Mouse (Mus musculus) heart, embryonic 14.5 days (tissue): ENCODE data around the gene Clp1. TPM values are rescaled to one million over a fixed set of nuclear protein-coding genes. Genes with fewer than 3 reads are reported as not detected.
A peak's percentile ranks its signal among the peaks of the same experiment; 100 is the strongest.

Experiments used
- ATAC-seq: fragments of 200-750 bp; cut with Nextera tagmentation; 2 replicates; pipeline ENCODE4 v1.8.0; 2017; ENCODE audit warnings: low read depth, moderate TSS enrichment; ENCODE audit not compliant: insufficient number of reproducible peaks, insufficient read depth, low FRiP score
- H3K27ac ChIP-seq, 2 experiments: fragments of 200-500 bp in 1 of 2; fragments of 300-500 bp in 1 of 2; sonication (generic) in 1 of 2; replicated peaks in 1 of 2; 2 replicates each; pipeline ENCODE4 v1.5.1; 2012 to 2014; ENCODE audit warnings: low read depth in 2 of 2, low read length in 2 of 2, control low read depth in 1 of 2, mild to moderate bottlenecking in 1 of 2, mixed read lengths in 1 of 2; ENCODE audit not compliant: control insufficient read depth in 1 of 2, insufficient read depth in 1 of 2
- H3K27me3 ChIP-seq: fragments of 300-500 bp; sonication (generic); 2 replicates; pipeline ENCODE4 v1.6.1; 2014; ENCODE audit warnings: mild to moderate bottlenecking, low read length, control low read depth; ENCODE audit not compliant: control insufficient read depth, insufficient read depth
- H3K36me3 ChIP-seq: fragments of 300-500 bp; sonication (generic); 2 replicates; pipeline ENCODE4 v1.6.1; 2014; ENCODE audit warnings: mild to moderate bottlenecking, control low read depth, low read length, mixed read lengths; ENCODE audit not compliant: control insufficient read depth, insufficient read depth
- H3K4me1 ChIP-seq, 2 experiments: fragments of 200-500 bp in 1 of 2; fragments of 300-500 bp in 1 of 2; sonication (generic) in 1 of 2; 2 replicates each; pipeline ENCODE4 v1.6.1; 2012 to 2014; ENCODE audit warnings: low read length in 2 of 2, control low read depth in 1 of 2, mixed read lengths in 1 of 2; ENCODE audit not compliant: control insufficient read depth in 2 of 2, insufficient read depth in 2 of 2
- H3K4me2 ChIP-seq: fragments of 300-500 bp; sonication (generic); 2 replicates; pipeline ENCODE4 v1.6.1; 2014; ENCODE audit warnings: mild to moderate bottlenecking, low read length
- H3K4me3 ChIP-seq, 2 experiments: fragments of 200-500 bp in 1 of 2; fragments of 300-500 bp in 1 of 2; sonication (generic) in 1 of 2; 2 replicates each; pipeline ENCODE4 v1.5.1; 2012 to 2014; ENCODE audit warnings: low read length in 2 of 2, mild to moderate bottlenecking in 2 of 2, control low read depth in 1 of 2, low read depth in 1 of 2, moderate library complexity in 1 of 2; ENCODE audit not compliant: control insufficient read depth in 1 of 2, insufficient read depth in 1 of 2
- H3K9ac ChIP-seq: fragments of 300-500 bp; sonication (generic); 2 replicates; pipeline ENCODE4 v1.6.1; 2014; ENCODE audit warnings: mild to moderate bottlenecking, low read length
- H3K9me3 ChIP-seq: fragments of 300-500 bp; sonication (generic); 2 replicates; pipeline ENCODE4 v1.6.1; 2016; ENCODE audit warnings: low read length, control low read depth; ENCODE audit not compliant: control insufficient read depth
- WGBS: fragments of 180-500 bp; shearing (Covaris S2); extraction: QIAGEN DNeasy Blood & Tissue Kit; methylation state at CpG from one replicate; pipeline ENCODE4 v1.1.7; 2014; 5-methylcytosine and 5-hydroxymethylcytosine counted together
- polyA plus RNA-seq: library from polyadenylated mRNA; unstranded; fragments of >200 nt; fragmentation: Nextera tagmentation; extraction: Ambion mirVana; gene quantifications from 2 replicates; pipeline ENCODE4 v1.2.1, GENCODE M21; 2014

The Clp1 gene
- 14.3 and 16.9 TPM in 2 replicates for polyA plus RNA-seq

DNA sequence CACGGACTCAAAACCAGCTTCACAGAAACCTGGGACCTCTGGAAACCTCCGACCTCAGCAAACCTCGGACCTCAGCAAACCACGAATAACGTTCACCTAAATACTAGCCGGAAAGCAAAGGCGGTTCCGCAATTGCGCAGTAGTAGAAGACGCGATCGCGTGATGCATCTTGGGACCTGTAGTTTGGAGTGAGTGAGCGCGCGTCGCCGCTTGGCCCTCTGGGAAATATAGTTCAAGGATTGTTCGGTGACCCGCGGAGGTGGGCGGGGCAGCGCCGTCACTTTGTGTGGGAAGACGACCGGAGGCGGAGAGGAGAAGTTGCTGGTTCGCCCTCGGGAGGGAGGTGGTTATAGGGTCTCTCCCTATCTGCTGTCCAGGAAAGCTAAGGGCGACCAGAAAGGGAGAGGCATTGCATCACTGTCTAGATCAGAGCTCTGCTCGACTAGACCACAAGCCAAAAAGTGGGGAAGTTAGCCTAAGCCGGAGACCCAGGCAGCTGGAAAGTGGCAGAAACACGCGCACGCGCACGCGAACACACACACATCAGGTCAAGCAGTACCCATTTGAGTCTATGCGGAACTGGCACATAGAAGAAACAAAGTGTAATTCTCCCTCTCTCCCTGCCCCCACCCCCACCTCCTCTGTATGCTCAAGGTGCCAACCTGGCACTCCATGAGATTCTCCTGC lies at the start of gene Clp1:
Gene Clp1, minus strand, starts transcription at position 179 of the 687 bp plus-strand sequence.
- Histone ChIP-seq H3K27me3 (no peaks in the 10 kb centered on the region), H3K4me1 (peaks cover 2 to 17% of the 10 kb centered on the region in 2 experiments; a peak in 3 of 4 replicates), H3K9ac (peak within 1 kb of the TSS; percentile 81), H3K27ac (peak within 1 kb of the TSS; percentile 86 to 90), H3K36me3 (peaks cover 32% of the 10 kb centered on the region), H3K9me3 (no peaks in the 10 kb centered on the region), H3K4me3 (peak within 1 kb of the TSS; percentile 66 to 71), H3K4me2 (peak within 1 kb of the TSS; percentile 96)
- peak; percentile 96 for ATAC-seq
- WGBS: under 1% methylated on average over 39 of the region's 39 CpGs

DNA sequence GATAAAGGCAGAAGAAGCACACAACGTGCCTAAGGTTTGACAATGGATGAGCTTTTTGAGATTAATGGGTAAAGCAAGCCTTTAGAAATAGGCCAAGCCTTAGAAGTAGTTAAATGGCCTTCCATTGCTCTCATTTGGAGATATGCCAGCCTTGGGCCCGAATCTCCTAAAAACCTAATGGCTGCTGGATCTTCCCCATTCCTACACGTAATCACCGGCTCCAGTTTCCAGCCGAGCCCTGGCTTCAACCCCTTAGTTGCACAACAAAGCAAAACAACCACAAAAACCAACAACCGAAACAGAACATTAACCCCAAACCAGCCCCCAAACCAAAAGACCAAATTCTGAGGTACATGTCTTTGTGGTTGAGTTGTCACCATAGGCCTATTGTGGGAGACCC lies 48.5 kb upstream of the Clp1 start:
- Histone ChIP-seq H3K27me3 (no peaks in the 10 kb centered on the region), H3K36me3 (no peaks in the 10 kb centered on the region), H3K4me1 (peaks cover 0 to 7% of the 10 kb centered on the region in 2 experiments; a peak in 2 of 4 replicates), H3K9ac (no peak overlapping the region), H3K27ac (0 out of 4 replicates have a peak overlapping the region, but pooled peaks of 1 of the 2 experiments have one; percentile 37), H3K4me2 (no peak overlapping the region), H3K9me3 (no peaks in the 10 kb centered on the region), H3K4me3 (no peak overlapping the region)
- ATAC-seq: no peak
- 85% methylated on average over 6 of the region's 6 CpGs for WGBS

DNA sequence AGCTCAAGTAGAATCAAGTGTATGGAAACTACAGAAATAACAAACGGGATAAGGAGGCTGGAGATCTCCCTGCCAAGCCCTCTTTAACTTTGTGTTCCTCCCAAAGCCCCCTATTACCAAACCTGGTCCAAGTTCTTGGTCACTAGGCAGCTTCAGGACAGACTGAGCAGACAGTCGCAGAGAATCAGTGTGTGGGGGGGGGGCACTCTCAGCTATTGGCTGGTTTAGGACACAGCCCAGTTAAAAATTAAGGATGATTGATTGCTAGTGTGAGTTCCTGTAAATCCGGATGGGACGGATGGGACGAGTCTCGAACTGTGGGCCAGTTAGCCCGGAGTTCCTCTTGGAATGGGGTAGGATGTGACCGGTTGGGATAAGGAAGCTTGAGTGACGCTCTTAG lies 48.1 kb upstream of the Clp1 start, which contains the start of gene Serping1:
Gene Serping1, minus strand, starts transcription at position 204 of the 400 bp plus-strand sequence.
- peaks cover 0 to 7% of the 10 kb centered on the region in 2 experiments; a peak in 2 of 4 replicates for H3K4me1 ChIP-seq
- H3K9me3 ChIP-seq: no peaks in the 10 kb centered on the region
- H3K36me3 ChIP-seq: no peaks in the 10 kb centered on the region
- peak within 1 kb of the TSS; percentile 31 to 40 for H3K4me3 ChIP-seq
- no peak for ATAC-seq
- H3K4me2 ChIP-seq: peak within 1 kb of the TSS; percentile 61
- peak within 1 kb of the TSS in 1 of 2 experiments; percentile 37; a peak in 1 of 4 replicates for H3K27ac ChIP-seq
- no peaks in the 10 kb centered on the region for H3K27me3 ChIP-seq
- WGBS: 72% methylated on average over 9 of the region's 9 CpGs
- peak within 1 kb of the TSS; percentile 65 for H3K9ac ChIP-seq

GRCm38 (mm10) chr2:84774751-84775150 lies 47.6 kb upstream of the Clp1 start:
- Histone ChIP-seq H3K9me3 (no peaks in the 10 kb centered on the region), H3K36me3 (no peaks in the 10 kb centered on the region), H3K27ac (peak overlapping the region in 1 of 2 experiments; percentile 37; a peak in 1 of 4 replicates), H3K27me3 (no peaks in the 10 kb centered on the region), H3K4me1 (peaks cover 0 to 7% of the 10 kb centered on the region in 2 experiments; a peak in 2 of 4 replicates), H3K4me3 (peak overlapping the region; percentile 31 to 40), H3K4me2 (peak overlapping the region; percentile 61), H3K9ac (peak overlapping the region; percentile 65)
- WGBS: 5% methylated on average over 15 of the region's 15 CpGs
- ATAC-seq: peak; percentile 79

GRCm38 (mm10) chr2:84773195-84773594 lies 46.0 kb upstream of the Clp1 start:
- H3K9ac ChIP-seq: no peak overlapping the region
- WGBS: 77% methylated on average over 5 of the region's 5 CpGs

DNA sequence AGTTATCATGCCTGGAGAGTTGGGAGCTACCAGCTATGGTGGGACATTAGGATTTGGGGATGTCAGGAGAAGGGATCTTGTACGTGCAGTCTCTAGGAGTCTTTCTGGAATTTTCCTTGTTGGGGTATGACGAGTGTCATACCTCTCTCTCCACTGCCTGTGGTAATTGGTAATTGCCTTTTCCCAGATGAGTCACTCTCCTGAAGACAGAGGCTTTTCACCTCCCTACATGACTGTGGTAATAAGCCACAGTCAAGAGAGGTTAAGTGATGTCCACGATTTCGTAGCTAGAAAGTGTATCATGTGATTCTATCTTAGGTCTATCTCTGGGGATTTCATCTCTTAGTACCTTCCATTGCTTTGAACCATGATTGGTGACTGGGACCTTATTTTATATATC lies 45.3 kb upstream of the Clp1 start:
- no peak overlapping the region for H3K9ac ChIP-seq
- no peak overlapping the region for H3K4me2 ChIP-seq
- WGBS: 82% methylated on average over 4 of the region's 4 CpGs
- no peak overlapping the region for H3K4me3 ChIP-seq
- no peaks in the 10 kb centered on the region for H3K27me3 ChIP-seq
- ATAC-seq: no peak
- no peak overlapping the region for H3K27ac ChIP-seq
- H3K4me1 ChIP-seq: peaks cover 0 to 4% of the 10 kb centered on the region in 2 experiments; a peak in 2 of 4 replicates
- no peaks in the 10 kb centered on the region for H3K36me3 ChIP-seq
- no peaks in the 10 kb centered on the region for H3K9me3 ChIP-seq

More at GRCm38 (mm10) chr2:84773195-84773594, 46.0 kb upstream of the Clp1 start:
- H3K27me3 ChIP-seq: no peaks in the 10 kb centered on the region
- no peaks in the 10 kb centered on the region for H3K9me3 ChIP-seq
- H3K4me3 ChIP-seq: no peak overlapping the region
- no peak overlapping the region for H3K4me2 ChIP-seq
- H3K36me3 ChIP-seq: no peaks in the 10 kb centered on the region
- no peak for ATAC-seq
- peaks cover 0 to 4% of the 10 kb centered on the region in 2 experiments; a peak in 2 of 4 replicates for H3K4me1 ChIP-seq
- H3K27ac ChIP-seq: no peak overlapping the region

- Histone ChIP-seq H3K4me1 (peaks cover 0 to 4% of the 10 kb centered on the region in 2 experiments; a peak in 2 of 4 replicates), H3K27ac (no peak overlapping the region), H3K4me3 (no peak overlapping the region), H3K36me3 (no peaks in the 10 kb centered on the region), H3K9ac (no peak overlapping the region), H3K27me3 (no peaks in the 10 kb centered on the region), H3K4me2 (no peak overlapping the region), H3K9me3 (no peaks in the 10 kb centered on the region)
- 65% methylated on average over 6 of the region's 6 CpGs for WGBS
- ATAC-seq: no peak
Observed at GRCm38 (mm10) chr2:84770501-84770900, 43.4 kb upstream of the Clp1 start.
